In genomic region chr9:60563809-60564208, GRCm38 (mm10) we compare ENCODE assay signal across 22 mouse cellular contexts. TPM values are rescaled to one million over a fixed set of nuclear protein-coding genes. Genes with fewer than 3 reads are reported as not detected.
DNase-seq lines count a peak whose midpoint lies in the region; ATAC-seq lines count a peak whose summit lies in the region.
"Had no signal": no experiment of that assay in that cellular context is flagged by ENCODE, and none has a peak within 500 bp of the region (broad histone marks: within the 10 kb centered on the region; RNA-seq: fewer than 3 reads in every experiment).

No protein-coding gene starts in this region.

- no peak overlapping the region for H3K4me3 ChIP-seq in kidney, embryonic 14.5 days (ENCODE audit: low read length)
- no peak overlapping the region for H3K4me3 ChIP-seq in kidney, embryonic 16.5 days (ENCODE audit: low read length)
- no peak overlapping the region for H3K4me3 ChIP-seq in hindbrain, embryonic 13.5 days
- H3K4me3 ChIP-seq: embryonic facial prominence, embryonic 13.5 days; embryonic facial prominence, embryonic 15.5 days; erythroblast, embryonic 14.5 days; forebrain, embryonic 13.5 days; forebrain, embryonic 15.5 days had no signal

- WGBS in kidney, embryonic 14.5 days: 77% methylated on average over 7 of the region's 7 CpGs
- WGBS in kidney, embryonic 16.5 days: 76% methylated on average over 7 of the region's 7 CpGs
- 95% methylated on average over 7 of the region's 7 CpGs for WGBS in hindbrain, embryonic 13.5 days

- no peaks in the 10 kb centered on the region for H3K36me3 ChIP-seq in kidney, embryonic 14.5 days (ENCODE audit: control insufficient read depth, insufficient read depth, low read length)
- no peaks in the 10 kb centered on the region for H3K36me3 ChIP-seq in kidney, embryonic 16.5 days (ENCODE audit: insufficient read depth, low read length)
- no peaks in the 10 kb centered on the region for H3K36me3 ChIP-seq in hindbrain, embryonic 13.5 days
- H3K36me3 ChIP-seq: embryonic facial prominence, embryonic 13.5 days; embryonic facial prominence, embryonic 15.5 days; forebrain, embryonic 15.5 days had no signal

- H3K27me3 ChIP-seq in kidney, embryonic 14.5 days (ENCODE audit: control insufficient read depth, insufficient read depth, low read length): no peaks in the 10 kb centered on the region
- H3K27me3 ChIP-seq in kidney, embryonic 16.5 days (ENCODE audit: insufficient read depth, low read length): no peaks in the 10 kb centered on the region
- H3K27me3 ChIP-seq in hindbrain, embryonic 13.5 days: no peaks in the 10 kb centered on the region
- H3K27me3 ChIP-seq: embryonic facial prominence, embryonic 13.5 days; embryonic facial prominence, embryonic 15.5 days; forebrain, embryonic 13.5 days; forebrain, embryonic 15.5 days had no signal

- H3K4me1 ChIP-seq in kidney, embryonic 14.5 days (ENCODE audit: control insufficient read depth, insufficient read depth, low read length): peaks cover 34% of the 10 kb centered on the region
- peaks cover 42% of the 10 kb centered on the region for H3K4me1 ChIP-seq in kidney, embryonic 16.5 days (ENCODE audit: insufficient read depth, low read length)
- peaks cover 11% of the 10 kb centered on the region for H3K4me1 ChIP-seq in hindbrain, embryonic 13.5 days (replicated peaks)

- H3K9me3 ChIP-seq in kidney, embryonic 14.5 days (ENCODE audit: control insufficient read depth, low read length): no peaks in the 10 kb centered on the region
- H3K9me3 ChIP-seq in kidney, embryonic 16.5 days (ENCODE audit: low read length): no peaks in the 10 kb centered on the region
- no peaks in the 10 kb centered on the region for H3K9me3 ChIP-seq in hindbrain, embryonic 13.5 days
- H3K9me3 ChIP-seq: embryonic facial prominence, embryonic 13.5 days; embryonic facial prominence, embryonic 15.5 days; forebrain, embryonic 13.5 days; forebrain, embryonic 15.5 days had no signal

- no peak overlapping the region for H3K9ac ChIP-seq in kidney, embryonic 14.5 days (ENCODE audit: low read depth, low read length)
- no peak overlapping the region for H3K9ac ChIP-seq in kidney, embryonic 16.5 days (replicated peaks; ENCODE audit: low read length)
- H3K9ac ChIP-seq in hindbrain, embryonic 13.5 days: no peak overlapping the region
- H3K9ac ChIP-seq: embryonic facial prominence, embryonic 13.5 days; embryonic facial prominence, embryonic 15.5 days; forebrain, embryonic 13.5 days; forebrain, embryonic 15.5 days had no signal

- no peak for DNase-seq in kidney, adult 8-10 months
- DNase-seq in kidney, postnatal 14 days: no peak
- peak; percentile 73 for DNase-seq in fat pad, adult 2 months (ENCODE audit: extremely low read depth, low read depth, low spot score)
- peak; percentile 79 for DNase-seq in gonadal fat pad, adult 2 months (ENCODE audit: low read depth)
- DNase-seq: adrenal gland, adult 2 months; adrenal gland, postnatal 10 days; adrenal gland, postnatal 25 days; cerebellum, adult 11 months; cerebellum, adult 18-20 months; cerebellum, adult 8-10 months; cerebellum, adult 9-11 months; cerebellum, postnatal 14 days; cerebellum, postnatal 36 days; embryo, embryonic 11 days had no signal

- H3K27ac ChIP-seq in kidney, embryonic 14.5 days (ENCODE audit: low read depth, low read length): peak overlapping the region; percentile 81
- peak overlapping the region; percentile 95 for H3K27ac ChIP-seq in kidney, embryonic 16.5 days (ENCODE audit: low read length)
- H3K27ac ChIP-seq in hindbrain, embryonic 13.5 days: no peak overlapping the region
- H3K27ac ChIP-seq: embryonic facial prominence, embryonic 13.5 days; embryonic facial prominence, embryonic 15.5 days; forebrain, embryonic 13.5 days; forebrain, embryonic 15.5 days had no signal

- ATAC-seq in kidney, embryonic 14.5 days (ENCODE audit: low FRiP score, low TSS enrichment): no peak
- no peak for ATAC-seq in kidney, embryonic 16.5 days (ENCODE audit: low FRiP score, low TSS enrichment)
- ATAC-seq in hindbrain, embryonic 13.5 days (ENCODE audit: low FRiP score): no peak
- ATAC-seq: forebrain, embryonic 13.5 days; forebrain, embryonic 15.5 days had no signal

- H3K4me2 ChIP-seq in kidney, embryonic 14.5 days (replicated peaks; ENCODE audit: low read depth, low read length): peak overlapping the region; percentile 51; the same call in 1 of the 2 replicates
- no peak overlapping the region for H3K4me2 ChIP-seq in kidney, embryonic 16.5 days (replicated peaks; ENCODE audit: low read depth, low read length)
- H3K4me2 ChIP-seq in hindbrain, embryonic 13.5 days: no peak overlapping the region
- H3K4me2 ChIP-seq: embryonic facial prominence, embryonic 13.5 days; embryonic facial prominence, embryonic 15.5 days; forebrain, embryonic 13.5 days; forebrain, embryonic 15.5 days had no signal

RNA-seq across cellular contexts. Expression of gene Thsd4, which starts 42.0 kb away (rescaled TPM):
- polyA plus RNA-seq in kidney, embryonic 14.5 days (2014; fragmentation: Nextera tagmentation; extraction: Ambion mirVana): 24.9 and 38.7 TPM in 2 replicates
- 24.5 and 27.8 TPM in 2 replicates for polyA plus RNA-seq in kidney, embryonic 16.5 days (2015; fragmentation: Nextera tagmentation; extraction: Ambion mirVana)
- polyA plus RNA-seq in gonadal fat pad, adult 2 months (2012; rRNA removed): 4.6 and 4.7 TPM in 2 replicates
- polyA plus RNA-seq in hindbrain, embryonic 13.5 days (2015; fragmentation: Nextera tagmentation; extraction: Ambion mirVana): 6.2 and 8.1 TPM in 2 replicates

Comparison
In these comparisons a context has a peak if more than half of its experiments do, and no peak if none do; other contexts are left out.
1. DNase-seq: peak in fat pad, adult 2 months (single experiment) and gonadal fat pad, adult 2 months (single experiment); none in kidney, adult 8-10 months (0 of 2) and kidney, postnatal 14 days (single experiment).